Mouse (Mus musculus): ENCODE data around the gene Bend7. TPM values are rescaled to one million over a fixed set of nuclear protein-coding genes. Genes with fewer than 3 reads are reported as not detected.

Bend7 gene
- polyA plus RNA-seq, 1 experiment from 2014 or later, result 8.7 TPM

- H3K4me2 ChIP-seq (replicated peaks), result peak overlapping the region; percentile 2
- DNase-seq (ENCODE audit: low spot score) (peak; percentile 30), ATAC-seq (ENCODE audit: low FRiP score) (peak; percentile 46; the same call in 1 of the 2 replicates)
- no peak overlapping the region for H3K27ac ChIP-seq
- no peak overlapping the region for H3K9ac ChIP-seq
- 54% methylated on average over 18 of the region's 18 CpGs for WGBS
- H3K27me3 ChIP-seq (ENCODE audit: control insufficient read depth, insufficient read depth, low read length), result no peaks in the 10 kb centered on the region
- H3K4me1 ChIP-seq (replicated peaks; ENCODE audit: control insufficient read depth, insufficient read depth, low read length), result no peaks in the 10 kb centered on the region
- no peaks in the 10 kb centered on the region for H3K36me3 ChIP-seq (replicated peaks; ENCODE audit: control insufficient read depth, insufficient read depth)
- no peak overlapping the region for H3K4me3 ChIP-seq (replicated peaks; ENCODE audit: low read length)
- H3K9me3 ChIP-seq (ENCODE audit: control insufficient read depth, low read length), result no peaks in the 10 kb centered on the region
Measured at GRCm38 (mm10) chr2:4802395-4803176, 85.0 kb downstream of the Bend7 start.

GRCm38 (mm10) chr2:4816308-4816707 lies 98.7 kb downstream of the Bend7 start:
- Histone ChIP-seq H3K9me3 (ENCODE audit: control insufficient read depth, low read length) (0 out of 2 replicates have a peak, but pooled peaks cover 4% of the 10 kb centered on the region), H3K27me3 (ENCODE audit: control insufficient read depth, insufficient read depth, low read length) (no peaks in the 10 kb centered on the region), H3K36me3 (replicated peaks; ENCODE audit: control insufficient read depth, insufficient read depth) (no peaks in the 10 kb centered on the region), H3K4me3 (replicated peaks; ENCODE audit: low read length) (no peak overlapping the region), H3K4me1 (replicated peaks; ENCODE audit: control insufficient read depth, insufficient read depth, low read length) (peaks cover 8% of the 10 kb centered on the region; the same call in 1 of the 2 replicates), H3K9ac (no peak overlapping the region), H3K4me2 (replicated peaks) (no peak overlapping the region), H3K27ac (no peak overlapping the region)
- 54% methylated on average over 5 of the region's 5 CpGs for WGBS
- ATAC-seq (ENCODE audit: low FRiP score), result no peak
- DNase-seq (ENCODE audit: low spot score), result no peak

- WGBS, result 9% methylated on average over 10 of the region's 10 CpGs
- H3K27me3 ChIP-seq (ENCODE audit: control insufficient read depth, insufficient read depth, low read length), result no peaks in the 10 kb centered on the region
- no peak for ATAC-seq (ENCODE audit: low FRiP score)
- H3K4me1 ChIP-seq (replicated peaks; ENCODE audit: control insufficient read depth, insufficient read depth, low read length), result peaks cover 8% of the 10 kb centered on the region; the same call in 1 of the 2 replicates
- 0 out of 2 replicates have a peak, but pooled peaks cover 6% of the 10 kb centered on the region for H3K9me3 ChIP-seq (ENCODE audit: control insufficient read depth, low read length)
- peak overlapping the region; percentile 13; the same call in 1 of the 2 replicates for H3K4me2 ChIP-seq (replicated peaks)
- no peak overlapping the region for H3K4me3 ChIP-seq (replicated peaks; ENCODE audit: low read length)
- H3K9ac ChIP-seq, result no peak overlapping the region
- H3K36me3 ChIP-seq (replicated peaks; ENCODE audit: control insufficient read depth, insufficient read depth), result no peaks in the 10 kb centered on the region
- no peak overlapping the region for H3K27ac ChIP-seq
- no peak for DNase-seq (ENCODE audit: low spot score)
Measured at GRCm38 (mm10) chr2:4817678-4818077, 100.0 kb downstream of the Bend7 start.

GRCm38 (mm10) chr2:4820230-4820629 lies 102.6 kb downstream of the Bend7 start:
- no peak overlapping the region for H3K27ac ChIP-seq
- H3K4me2 ChIP-seq (replicated peaks), result no peak overlapping the region
- H3K27me3 ChIP-seq (ENCODE audit: control insufficient read depth, insufficient read depth, low read length), result no peaks in the 10 kb centered on the region
- DNase-seq (ENCODE audit: low spot score), result no peak
- no peak overlapping the region for H3K4me3 ChIP-seq (replicated peaks; ENCODE audit: low read length)
- H3K36me3 ChIP-seq (replicated peaks; ENCODE audit: control insufficient read depth, insufficient read depth), result no peaks in the 10 kb centered on the region
- H3K9me3 ChIP-seq (ENCODE audit: control insufficient read depth, low read length), result 0 out of 2 replicates have a peak, but pooled peaks cover 6% of the 10 kb centered on the region
- H3K4me1 ChIP-seq (replicated peaks; ENCODE audit: control insufficient read depth, insufficient read depth, low read length), result peaks cover 8% of the 10 kb centered on the region; the same call in 1 of the 2 replicates
- ATAC-seq (ENCODE audit: low FRiP score), result no peak
- WGBS, result 86% methylated on average over 3 of the region's 3 CpGs
- no peak overlapping the region for H3K9ac ChIP-seq

- Histone ChIP-seq H3K27ac (no peak overlapping the region), H3K36me3 (replicated peaks; ENCODE audit: control insufficient read depth, insufficient read depth) (no peaks in the 10 kb centered on the region), H3K4me1 (replicated peaks; ENCODE audit: control insufficient read depth, insufficient read depth, low read length) (no peaks in the 10 kb centered on the region), H3K27me3 (ENCODE audit: control insufficient read depth, insufficient read depth, low read length) (no peaks in the 10 kb centered on the region), H3K4me3 (replicated peaks; ENCODE audit: low read length) (no peak overlapping the region), H3K9me3 (ENCODE audit: control insufficient read depth, low read length) (0 out of 2 replicates have a peak, but pooled peaks cover 6% of the 10 kb centered on the region), H3K9ac (no peak overlapping the region), H3K4me2 (replicated peaks) (no peak overlapping the region)
- ATAC-seq (ENCODE audit: low FRiP score), result no peak
- WGBS, result 73% methylated on average over 9 of the region's 9 CpGs
- no peak for DNase-seq (ENCODE audit: low spot score)
Measured at GRCm38 (mm10) chr2:4824067-4824466, 106.4 kb downstream of the Bend7 start.

- H3K36me3 ChIP-seq (replicated peaks; ENCODE audit: control insufficient read depth, insufficient read depth), result no peaks in the 10 kb centered on the region
- no peak overlapping the region for H3K27ac ChIP-seq
- DNase-seq (ENCODE audit: low spot score), result no peak
- 87% methylated on average over 5 of the region's 5 CpGs for WGBS
- no peak overlapping the region for H3K4me2 ChIP-seq (replicated peaks)
- H3K4me3 ChIP-seq (replicated peaks; ENCODE audit: low read length), result no peak overlapping the region
- H3K27me3 ChIP-seq (ENCODE audit: control insufficient read depth, insufficient read depth, low read length), result no peaks in the 10 kb centered on the region
- ATAC-seq (ENCODE audit: low FRiP score), result no peak
- no peaks in the 10 kb centered on the region for H3K9me3 ChIP-seq (ENCODE audit: control insufficient read depth, low read length)
- H3K4me1 ChIP-seq (replicated peaks; ENCODE audit: control insufficient read depth, insufficient read depth, low read length), result no peaks in the 10 kb centered on the region
- no peak overlapping the region for H3K9ac ChIP-seq
Measured at GRCm38 (mm10) chr2:4828032-4828431, 110.4 kb downstream of the Bend7 start.

- H3K4me3 ChIP-seq (replicated peaks; ENCODE audit: low read length), result no peak overlapping the region
- ATAC-seq (ENCODE audit: low FRiP score), result no peak
- no peaks in the 10 kb centered on the region for H3K4me1 ChIP-seq (replicated peaks; ENCODE audit: control insufficient read depth, insufficient read depth, low read length)
- no peaks in the 10 kb centered on the region for H3K27me3 ChIP-seq (ENCODE audit: control insufficient read depth, insufficient read depth, low read length)
- H3K27ac ChIP-seq, result no peak overlapping the region
- no peaks in the 10 kb centered on the region for H3K36me3 ChIP-seq (replicated peaks; ENCODE audit: control insufficient read depth, insufficient read depth)
- H3K9ac ChIP-seq, result no peak overlapping the region
- DNase-seq (ENCODE audit: low spot score), result no peak
- H3K9me3 ChIP-seq (ENCODE audit: control insufficient read depth, low read length), result no peaks in the 10 kb centered on the region
- no peak overlapping the region for H3K4me2 ChIP-seq (replicated peaks)
- 89% methylated on average over 6 of the region's 6 CpGs for WGBS
Measured at GRCm38 (mm10) chr2:4828446-4828997, 110.9 kb downstream of the Bend7 start.

GRCm38 (mm10) chr2:4829007-4829406 lies 111.4 kb downstream of the Bend7 start:
- Histone ChIP-seq H3K9me3 (ENCODE audit: control insufficient read depth, low read length) (no peaks in the 10 kb centered on the region), H3K4me1 (replicated peaks; ENCODE audit: control insufficient read depth, insufficient read depth, low read length) (no peaks in the 10 kb centered on the region), H3K4me2 (replicated peaks) (no peak overlapping the region), H3K27me3 (ENCODE audit: control insufficient read depth, insufficient read depth, low read length) (no peaks in the 10 kb centered on the region), H3K27ac (no peak overlapping the region), H3K4me3 (replicated peaks; ENCODE audit: low read length) (no peak overlapping the region), H3K9ac (no peak overlapping the region), H3K36me3 (replicated peaks; ENCODE audit: control insufficient read depth, insufficient read depth) (no peaks in the 10 kb centered on the region)
- ATAC-seq (ENCODE audit: low FRiP score) (no peak), DNase-seq (ENCODE audit: low spot score) (no peak)
- 94% methylated on average over 4 of the region's 4 CpGs for WGBS

GRCm38 (mm10) chr2:4829489-4830065 lies 111.9 kb downstream of the Bend7 start:
- no peak for DNase-seq (ENCODE audit: low spot score)
- Histone ChIP-seq H3K27ac (no peak overlapping the region), H3K36me3 (replicated peaks; ENCODE audit: control insufficient read depth, insufficient read depth) (no peaks in the 10 kb centered on the region), H3K4me3 (replicated peaks; ENCODE audit: low read length) (no peak overlapping the region), H3K4me1 (replicated peaks; ENCODE audit: control insufficient read depth, insufficient read depth, low read length) (no peaks in the 10 kb centered on the region), H3K27me3 (ENCODE audit: control insufficient read depth, insufficient read depth, low read length) (no peaks in the 10 kb centered on the region), H3K9ac (no peak overlapping the region), H3K9me3 (ENCODE audit: control insufficient read depth, low read length) (no peaks in the 10 kb centered on the region), H3K4me2 (replicated peaks) (no peak overlapping the region)
- ATAC-seq (ENCODE audit: low FRiP score), result no peak
- 86% methylated on average over 6 of the region's 6 CpGs for WGBS
